Mouse (Mus musculus): Measurements from ENCODE around the gene Gm10318.

Gm10318 gene

GRCm38 (mm10) chr10:77839006-77839405 lies 13.7 kb upstream of the Gm10318 start:
- Histone ChIP-seq H3K9me3 (ENCODE audit: low read length) (peaks cover 16% of the 10 kb centered on the region; the same call in 1 of the 2 replicates), H3K4me3 (replicated peaks; ENCODE audit: low read length) (no peak overlapping the region)
- TF ChIP-seq POU5F1 (IDR thresholded peaks at IDR 0.05; ENCODE audit: borderline replicate concordance, low read length) (no peak), CTCF (conservative IDR thresholded peaks at IDR 0.05; ENCODE audit: low read length) (no peak), NANOG (IDR thresholded peaks at IDR 0.05; ENCODE audit: borderline replicate concordance, low read length) (no peak)

GRCm38 (mm10) chr10:77846503-77846902 lies 6.2 kb upstream of the Gm10318 start, which contains the start of gene Gm36176:
Gene Gm36176 (plus strand): TSS chr10:77846803.
- H3K27me3 ChIP-seq (ENCODE audit: insufficient read depth, low read length): no peaks in the 10 kb centered on the region
- peaks cover 3% of the 10 kb centered on the region for H3K4me1 ChIP-seq (replicated peaks; ENCODE audit: low read depth, low read length)
- no peak within 1 kb of the TSS for H3K4me3 ChIP-seq (replicated peaks; ENCODE audit: low read length)
- no peak for TF ChIP-seq CTCF (conservative IDR thresholded peaks at IDR 0.05; ENCODE audit: low read length)
- TF ChIP-seq NANOG (IDR thresholded peaks at IDR 0.05; ENCODE audit: borderline replicate concordance, low read length): no peak
- no peak for TF ChIP-seq POU5F1 (IDR thresholded peaks at IDR 0.05; ENCODE audit: borderline replicate concordance, low read length)
- H3K9me3 ChIP-seq (ENCODE audit: low read length): peaks cover 20% of the 10 kb centered on the region
- no peaks in the 10 kb centered on the region for H3K36me3 ChIP-seq (ENCODE audit: insufficient read depth, low read length)

More at GRCm38 (mm10) chr10:77839006-77839405, 13.7 kb upstream of the Gm10318 start:
- Histone ChIP-seq H3K4me1 (replicated peaks; ENCODE audit: low read depth, low read length) (0 out of 2 replicates have a peak, but pooled peaks cover 5% of the 10 kb centered on the region), H3K27me3 (ENCODE audit: insufficient read depth, low read length) (no peaks in the 10 kb centered on the region), H3K36me3 (ENCODE audit: insufficient read depth, low read length) (no peaks in the 10 kb centered on the region)

GRCm38 (mm10) chr10:77846961-77847360 lies 5.7 kb upstream of the Gm10318 start:
- peaks cover 19% of the 10 kb centered on the region for H3K9me3 ChIP-seq (ENCODE audit: low read length)
- no peak overlapping the region for H3K4me3 ChIP-seq (replicated peaks; ENCODE audit: low read length)
- H3K4me1 ChIP-seq (replicated peaks; ENCODE audit: low read depth, low read length): peaks cover 6% of the 10 kb centered on the region
- TF ChIP-seq POU5F1 (IDR thresholded peaks at IDR 0.05; ENCODE audit: borderline replicate concordance, low read length) (no peak), NANOG (IDR thresholded peaks at IDR 0.05; ENCODE audit: borderline replicate concordance, low read length) (no peak), CTCF (conservative IDR thresholded peaks at IDR 0.05; ENCODE audit: low read length) (no peak)
- no peaks in the 10 kb centered on the region for H3K27me3 ChIP-seq (ENCODE audit: insufficient read depth, low read length)
- no peaks in the 10 kb centered on the region for H3K36me3 ChIP-seq (ENCODE audit: insufficient read depth, low read length)

- Histone ChIP-seq H3K4me1 (replicated peaks; ENCODE audit: low read depth, low read length) (peaks cover 10% of the 10 kb centered on the region), H3K9me3 (ENCODE audit: low read length) (peaks cover 19% of the 10 kb centered on the region), H3K27me3 (ENCODE audit: insufficient read depth, low read length) (no peaks in the 10 kb centered on the region), H3K36me3 (ENCODE audit: insufficient read depth, low read length) (no peaks in the 10 kb centered on the region), H3K4me3 (replicated peaks; ENCODE audit: low read length) (no peak overlapping the region)
- TF ChIP-seq NANOG (IDR thresholded peaks at IDR 0.05; ENCODE audit: borderline replicate concordance, low read length) (no peak), POU5F1 (IDR thresholded peaks at IDR 0.05; ENCODE audit: borderline replicate concordance, low read length) (no peak), CTCF (conservative IDR thresholded peaks at IDR 0.05; ENCODE audit: low read length) (no peak)
These were observed 5.1 kb upstream of the Gm10318 start for GRCm38 (mm10) chr10:77847538-77847937.

GRCm38 (mm10) chr10:77861675-77862074 lies 9.0 kb downstream of the Gm10318 start, which contains the start of gene Gm3285:
Gene Gm3285 (plus strand): TSS chr10:77861975.
- TF ChIP-seq POU5F1 (IDR thresholded peaks at IDR 0.05; ENCODE audit: borderline replicate concordance, low read length): no peak
- no peak for TF ChIP-seq CTCF (conservative IDR thresholded peaks at IDR 0.05; ENCODE audit: low read length)
- no peak for TF ChIP-seq NANOG (IDR thresholded peaks at IDR 0.05; ENCODE audit: borderline replicate concordance, low read length)
- peaks cover 6% of the 10 kb centered on the region; the same call in 1 of the 2 replicates for H3K4me1 ChIP-seq (replicated peaks; ENCODE audit: low read depth, low read length)
- H3K4me3 ChIP-seq (replicated peaks; ENCODE audit: low read length): no peak within 1 kb of the TSS
- H3K9me3 ChIP-seq (ENCODE audit: low read length): no peaks in the 10 kb centered on the region; the same call in 1 of the 2 replicates
- H3K36me3 ChIP-seq (ENCODE audit: insufficient read depth, low read length): no peaks in the 10 kb centered on the region
- no peaks in the 10 kb centered on the region for H3K27me3 ChIP-seq (ENCODE audit: insufficient read depth, low read length)

GRCm38 (mm10) chr10:77864067-77864761 lies 11.6 kb downstream of the Gm10318 start:
- Histone ChIP-seq H3K4me3 (replicated peaks; ENCODE audit: low read length) (peak overlapping the region; percentile 41; the same call in 1 of the 2 replicates), H3K4me1 (replicated peaks; ENCODE audit: low read depth, low read length) (peaks cover 14% of the 10 kb centered on the region), H3K27me3 (ENCODE audit: insufficient read depth, low read length) (no peaks in the 10 kb centered on the region), H3K9me3 (ENCODE audit: low read length) (no peaks in the 10 kb centered on the region; the same call in 1 of the 2 replicates), H3K36me3 (ENCODE audit: insufficient read depth, low read length) (no peaks in the 10 kb centered on the region)
- TF ChIP-seq CTCF (conservative IDR thresholded peaks at IDR 0.05; ENCODE audit: low read length) (no peak), POU5F1 (IDR thresholded peaks at IDR 0.05; ENCODE audit: borderline replicate concordance, low read length) (no peak), NANOG (IDR thresholded peaks at IDR 0.05; ENCODE audit: borderline replicate concordance, low read length) (no peak)

- Histone ChIP-seq H3K36me3 (ENCODE audit: insufficient read depth, low read length) (no peaks in the 10 kb centered on the region), H3K27me3 (ENCODE audit: insufficient read depth, low read length) (no peaks in the 10 kb centered on the region), H3K4me1 (replicated peaks; ENCODE audit: low read depth, low read length) (peaks cover 14% of the 10 kb centered on the region), H3K9me3 (ENCODE audit: low read length) (no peaks in the 10 kb centered on the region; the same call in 1 of the 2 replicates), H3K4me3 (replicated peaks; ENCODE audit: low read length) (peak overlapping the region; percentile 41; the same call in 1 of the 2 replicates)
- TF ChIP-seq NANOG (IDR thresholded peaks at IDR 0.05; ENCODE audit: borderline replicate concordance, low read length) (no peak), POU5F1 (IDR thresholded peaks at IDR 0.05; ENCODE audit: borderline replicate concordance, low read length) (no peak), CTCF (conservative IDR thresholded peaks at IDR 0.05; ENCODE audit: low read length) (no peak)
These were observed 12.1 kb downstream of the Gm10318 start for GRCm38 (mm10) chr10:77864762-77865143.

GRCm38 (mm10) chr10:77867546-77867945 lies 14.9 kb downstream of the Gm10318 start:
- TF ChIP-seq CTCF (conservative IDR thresholded peaks at IDR 0.05; ENCODE audit: low read length) (no peak), NANOG (IDR thresholded peaks at IDR 0.05; ENCODE audit: borderline replicate concordance, low read length) (no peak), POU5F1 (IDR thresholded peaks at IDR 0.05; ENCODE audit: borderline replicate concordance, low read length) (no peak)
- peaks cover 14% of the 10 kb centered on the region for H3K4me1 ChIP-seq (replicated peaks; ENCODE audit: low read depth, low read length)

More at GRCm38 (mm10) chr10:77867546-77867945, 14.9 kb downstream of the Gm10318 start:
- Histone ChIP-seq H3K9me3 (ENCODE audit: low read length) (peaks cover 5% of the 10 kb centered on the region), H3K4me3 (replicated peaks; ENCODE audit: low read length) (no peak overlapping the region), H3K36me3 (ENCODE audit: insufficient read depth, low read length) (no peaks in the 10 kb centered on the region), H3K27me3 (ENCODE audit: insufficient read depth, low read length) (no peaks in the 10 kb centered on the region)
